Mouse (Mus musculus) kidney, postnatal 25 days (tissue): ENCODE data around the gene Usmg5.

Source experiments
- DNase-seq, 2 experiments: peaks; one replicate each; pipeline ENCODE4 v3.0.0; 2021; ENCODE audit warnings: mixed read lengths in 2 of 2

Usmg5 gene

GRCm38 (mm10) chr19:47053471-47053870, 37.0 kb downstream of the Usmg5 start:
- DNase-seq: peak; percentile 58 to 76

- no peak for DNase-seq
These were observed 37.5 kb downstream of the Usmg5 start for GRCm38 (mm10) chr19:47052927-47053326.

GRCm38 (mm10) chr19:47050271-47051032, 40.0 kb downstream of the Usmg5 start, which contains the start of gene Pcgf6:
Gene Pcgf6 (minus strand): TSS chr19:47050906.
- peak; percentile 84 to 94 for DNase-seq

DNA sequence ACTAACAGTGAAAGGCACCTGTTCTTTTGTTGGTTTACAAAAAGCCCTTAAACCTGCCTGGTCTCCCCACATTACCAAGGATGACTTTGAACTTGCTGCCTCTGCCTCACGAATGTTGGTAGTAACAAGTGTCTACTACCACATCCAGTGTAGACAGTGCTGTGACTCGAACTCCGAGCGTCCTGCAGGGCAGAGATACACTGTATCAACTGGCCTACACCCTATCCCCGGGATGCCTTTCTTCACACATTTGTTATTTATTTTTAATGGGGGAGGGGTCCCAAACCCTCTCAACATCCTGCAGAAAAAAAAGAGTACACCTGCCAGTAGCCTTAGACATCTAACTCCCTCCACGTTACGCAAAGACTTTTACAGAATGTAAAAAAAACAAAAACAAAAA, 40.6 kb downstream of the Usmg5 start:
- no peak for DNase-seq

DNA sequence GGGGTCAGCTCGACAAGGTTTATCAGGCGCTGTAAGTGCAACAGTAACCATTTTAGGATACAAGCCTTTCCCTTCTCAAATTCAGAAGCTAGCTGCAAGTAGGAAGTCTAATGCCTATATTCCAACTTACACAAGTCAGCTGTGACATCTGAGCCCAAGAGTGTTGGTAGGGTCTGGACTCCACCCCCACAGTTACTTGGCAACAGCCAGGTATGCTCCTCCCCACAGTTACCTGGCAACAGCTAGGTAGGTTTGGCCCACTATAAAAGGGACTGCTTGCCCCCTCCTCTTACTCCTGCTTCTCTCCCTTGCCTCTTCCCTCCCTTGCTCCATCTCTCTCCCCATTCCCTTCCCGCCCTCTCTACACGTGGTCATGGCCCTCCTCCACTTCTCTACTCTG, 41.4 kb downstream of the Usmg5 start:
- DNase-seq: no peak

DNA sequence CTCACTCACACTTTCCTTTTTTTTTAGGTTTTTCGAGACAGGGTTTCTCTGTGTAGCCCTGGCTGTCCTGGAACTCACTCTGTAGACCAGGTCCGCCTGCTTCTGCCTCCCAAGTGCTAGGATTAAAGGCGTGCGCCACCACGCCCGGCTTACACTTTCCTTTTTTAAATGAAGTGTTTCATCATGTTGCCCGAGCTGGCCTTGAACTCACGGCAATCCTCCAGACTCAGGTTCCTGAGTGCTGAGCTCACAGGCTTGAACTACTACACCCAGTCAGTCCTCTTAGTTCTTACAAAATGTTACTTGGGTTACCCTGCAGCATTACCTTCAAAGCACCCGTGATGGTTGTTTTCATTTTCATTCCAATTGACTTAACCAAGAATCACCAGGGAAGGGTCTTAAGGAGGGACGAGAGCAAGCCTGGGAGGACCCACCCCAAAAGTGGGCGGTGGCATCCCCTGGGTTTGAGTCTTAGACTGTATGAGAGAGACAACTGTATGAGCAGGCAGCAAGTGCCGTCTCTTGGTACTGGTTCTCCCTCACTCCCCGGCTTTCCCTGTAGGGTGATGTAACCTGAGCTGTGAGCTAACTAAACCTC, 43.1 kb downstream of the Usmg5 start:
- no peak for DNase-seq

DNA sequence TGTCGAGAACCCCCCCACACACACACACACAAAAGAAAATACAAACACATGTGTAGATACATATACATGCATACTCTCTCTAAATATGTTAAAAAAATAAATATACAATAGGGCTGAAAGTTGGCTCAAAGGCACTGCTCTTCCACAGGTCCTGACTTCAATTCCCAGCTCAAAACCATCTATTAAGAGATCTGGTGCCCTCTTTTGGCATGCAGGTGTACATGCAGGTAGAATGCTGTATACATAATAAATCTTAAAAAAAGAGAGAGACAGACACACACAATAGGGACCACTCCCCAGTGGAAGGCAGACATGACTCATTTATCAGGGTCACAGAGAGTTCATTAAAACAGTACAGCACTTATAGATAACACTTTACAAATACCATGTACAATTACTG, 44.1 kb downstream of the Usmg5 start:
- DNase-seq: no peak

GRCm38 (mm10) chr19:47043608-47044007, 46.8 kb downstream of the Usmg5 start:
- DNase-seq: no peak

DNA sequence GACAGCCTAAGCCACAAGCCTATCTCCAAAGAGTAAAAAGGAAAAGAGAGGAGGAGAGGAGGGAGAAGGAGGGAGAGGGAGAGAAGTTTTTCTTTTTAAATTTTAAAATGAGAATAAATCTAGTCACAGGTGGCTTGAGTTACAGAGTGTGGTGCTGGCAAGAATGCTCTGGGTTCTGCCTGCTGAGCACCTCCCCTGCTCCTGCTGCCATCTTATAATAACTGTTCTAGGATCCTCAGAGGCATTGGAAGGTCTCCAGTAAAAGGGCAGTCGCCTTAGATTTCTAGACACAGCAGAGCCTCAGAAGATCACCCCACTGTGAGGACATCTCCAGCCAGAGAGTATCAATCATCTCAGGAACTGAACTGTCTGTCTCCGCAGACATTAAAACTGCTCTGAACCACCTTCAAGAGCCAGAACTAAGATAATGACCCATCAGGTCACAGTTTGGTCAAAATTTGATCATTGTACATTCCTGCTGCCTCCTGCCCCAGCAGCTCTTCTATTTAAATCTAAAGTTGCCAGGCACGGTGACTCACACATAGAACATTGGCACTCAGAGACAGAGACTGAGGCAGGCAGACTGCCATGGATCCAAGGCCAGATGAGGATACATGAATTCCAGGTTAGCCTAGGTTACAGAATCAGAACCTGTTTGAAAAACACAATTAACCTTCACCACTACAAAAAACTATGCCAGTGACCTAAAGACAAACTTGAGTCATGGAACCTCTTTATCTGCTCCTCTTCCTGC, 49.5 kb downstream of the Usmg5 start:
- DNase-seq: no peak

DNA sequence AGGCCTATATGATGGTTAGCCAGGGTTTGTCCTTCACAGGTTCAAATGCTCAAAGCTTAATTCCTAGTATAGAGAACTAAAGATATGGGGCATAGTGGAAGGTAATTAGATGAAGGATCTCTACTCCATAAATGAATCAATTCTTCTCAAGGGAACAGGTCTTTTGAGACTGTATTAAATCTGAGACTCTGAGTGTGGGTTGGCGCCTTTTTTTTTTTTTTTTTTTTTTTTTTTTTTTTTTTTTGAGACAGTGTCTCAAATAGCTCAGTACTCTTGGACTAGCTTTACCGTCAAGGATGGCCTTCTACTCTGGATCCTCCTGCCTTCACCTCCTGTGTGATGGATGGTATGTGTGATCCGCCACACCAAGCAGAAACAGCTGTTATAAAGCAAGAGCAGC, 53.9 kb downstream of the Usmg5 start:
- DNase-seq: no peak

DNA sequence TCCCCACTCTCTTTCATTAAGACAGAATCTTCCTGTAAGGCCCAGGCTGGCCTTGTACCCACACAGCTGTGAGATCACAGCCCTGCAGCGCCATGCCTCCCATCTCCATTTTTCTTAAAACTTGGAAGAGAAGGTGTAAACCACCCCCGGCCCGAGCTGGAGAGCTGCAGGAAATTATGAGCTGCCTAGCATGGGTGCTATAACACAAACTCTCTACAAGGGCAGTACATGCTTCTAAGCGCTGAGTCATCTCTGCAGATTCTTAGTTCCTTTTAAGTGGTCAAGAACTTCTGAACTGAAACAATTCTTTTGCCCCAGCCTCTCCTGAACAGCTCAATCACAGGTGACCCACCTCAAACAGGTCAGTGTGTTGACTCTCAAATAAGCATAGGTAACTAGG, 55.5 kb downstream of the Usmg5 start:
- no peak for DNase-seq
